Mouse (Mus musculus): ENCODE data around the gene Klhdc2. TPM values are rescaled to one million over a fixed set of nuclear protein-coding genes. Genes with fewer than 3 reads are reported as not detected.

The Klhdc2 gene
- polyA plus RNA-seq, 1 experiment from 2014 or later: 267 TPM

- no peak overlapping the region for H3K4me3 ChIP-seq (ENCODE audit: low read depth, low read length)
- no peak overlapping the region for H3K4me2 ChIP-seq (replicated peaks; ENCODE audit: low read depth, low read length)
- no peaks in the 10 kb centered on the region for H3K9me3 ChIP-seq (ENCODE audit: control insufficient read depth, low read length)
- H3K27ac ChIP-seq (ENCODE audit: low read depth, low read length): no peak overlapping the region
- WGBS: 78% methylated on average over 4 of the region's 4 CpGs
- no peak for DNase-seq (ENCODE audit: low spot score)
- 0 out of 2 replicates have a peak, but pooled peaks cover 4% of the 10 kb centered on the region for H3K4me1 ChIP-seq (replicated peaks; ENCODE audit: control insufficient read depth, insufficient read depth, low read length)
- no peaks in the 10 kb centered on the region for H3K36me3 ChIP-seq (ENCODE audit: control insufficient read depth, insufficient read depth, low read length)
- no peaks in the 10 kb centered on the region for H3K27me3 ChIP-seq (ENCODE audit: control insufficient read depth, insufficient read depth, low read length)
- ATAC-seq (ENCODE audit: low FRiP score): no peak
- H3K9ac ChIP-seq (ENCODE audit: low read depth, low read length): no peak overlapping the region
Measured at GRCm38 (mm10) chr12:69295651-69296050, 830 bp upstream of the Klhdc2 start.

- Histone ChIP-seq H3K27me3 (ENCODE audit: control insufficient read depth, insufficient read depth, low read length) (no peaks in the 10 kb centered on the region), H3K27ac (ENCODE audit: low read depth, low read length) (peak overlapping the region; percentile 96), H3K4me1 (replicated peaks; ENCODE audit: control insufficient read depth, insufficient read depth, low read length) (0 out of 2 replicates have a peak, but pooled peaks cover 4% of the 10 kb centered on the region), H3K4me2 (replicated peaks; ENCODE audit: low read depth, low read length) (peak overlapping the region; percentile 61), H3K4me3 (ENCODE audit: low read depth, low read length) (peak overlapping the region; percentile 96), H3K9me3 (ENCODE audit: control insufficient read depth, low read length) (no peaks in the 10 kb centered on the region), H3K36me3 (ENCODE audit: control insufficient read depth, insufficient read depth, low read length) (peaks cover 8% of the 10 kb centered on the region; the same call in 1 of the 2 replicates), H3K9ac (ENCODE audit: low read depth, low read length) (peak overlapping the region; percentile 98)
- no peak for DNase-seq (ENCODE audit: low spot score)
- WGBS: 24% methylated on average over 20 of the region's 20 CpGs
- no peak for ATAC-seq (ENCODE audit: low FRiP score)
Measured at GRCm38 (mm10) chr12:69297411-69298150, 1.1 kb downstream of the Klhdc2 start.

- no peaks in the 10 kb centered on the region for H3K9me3 ChIP-seq (ENCODE audit: control insufficient read depth, low read length)
- 0 out of 2 replicates have a peak, but pooled peaks cover 4% of the 10 kb centered on the region for H3K4me1 ChIP-seq (replicated peaks; ENCODE audit: control insufficient read depth, insufficient read depth, low read length)
- no peak overlapping the region for H3K27ac ChIP-seq (ENCODE audit: low read depth, low read length)
- DNase-seq (ENCODE audit: low spot score): no peak
- H3K9ac ChIP-seq (ENCODE audit: low read depth, low read length): no peak overlapping the region
- no peaks in the 10 kb centered on the region for H3K27me3 ChIP-seq (ENCODE audit: control insufficient read depth, insufficient read depth, low read length)
- H3K4me3 ChIP-seq (ENCODE audit: low read depth, low read length): peak overlapping the region; percentile 96
- no peak for ATAC-seq (ENCODE audit: low FRiP score)
- peak overlapping the region; percentile 61 for H3K4me2 ChIP-seq (replicated peaks; ENCODE audit: low read depth, low read length)
- 88% methylated on average over 4 of the region's 4 CpGs for WGBS
- H3K36me3 ChIP-seq (ENCODE audit: control insufficient read depth, insufficient read depth, low read length): peaks cover 8% of the 10 kb centered on the region; the same call in 1 of the 2 replicates
Measured at GRCm38 (mm10) chr12:69298281-69298680, 1.8 kb downstream of the Klhdc2 start.

- DNase-seq (ENCODE audit: low spot score): no peak
- Histone ChIP-seq H3K36me3 (ENCODE audit: control insufficient read depth, insufficient read depth, low read length) (peaks cover 8% of the 10 kb centered on the region; the same call in 1 of the 2 replicates), H3K9me3 (ENCODE audit: control insufficient read depth, low read length) (no peaks in the 10 kb centered on the region), H3K4me3 (ENCODE audit: low read depth, low read length) (no peak overlapping the region), H3K27me3 (ENCODE audit: control insufficient read depth, insufficient read depth, low read length) (no peaks in the 10 kb centered on the region), H3K4me1 (replicated peaks; ENCODE audit: control insufficient read depth, insufficient read depth, low read length) (0 out of 2 replicates have a peak, but pooled peaks cover 4% of the 10 kb centered on the region), H3K4me2 (replicated peaks; ENCODE audit: low read depth, low read length) (no peak overlapping the region), H3K9ac (ENCODE audit: low read depth, low read length) (no peak overlapping the region), H3K27ac (ENCODE audit: low read depth, low read length) (no peak overlapping the region)
- 73% methylated on average over 12 of the region's 12 CpGs for WGBS
- ATAC-seq (ENCODE audit: low FRiP score): no peak
Measured at GRCm38 (mm10) chr12:69299231-69299630, 2.8 kb downstream of the Klhdc2 start.

- H3K4me3 ChIP-seq (ENCODE audit: low read depth, low read length): no peak overlapping the region
- WGBS: 95% methylated on average over 3 of the region's 3 CpGs
Measured at GRCm38 (mm10) chr12:69299831-69300230, 3.4 kb downstream of the Klhdc2 start.

GRCm38 (mm10) chr12:69300391-69300790 is 3.9 kb downstream of the Klhdc2 start:
- peaks cover 12% of the 10 kb centered on the region for H3K36me3 ChIP-seq (ENCODE audit: control insufficient read depth, insufficient read depth, low read length)
- 0 out of 2 replicates have a peak, but pooled peaks cover 4% of the 10 kb centered on the region for H3K4me1 ChIP-seq (replicated peaks; ENCODE audit: control insufficient read depth, insufficient read depth, low read length)
- 83% methylated on average over 2 of the region's 2 CpGs for WGBS
- no peak overlapping the region for H3K4me2 ChIP-seq (replicated peaks; ENCODE audit: low read depth, low read length)
- ATAC-seq (ENCODE audit: low FRiP score) (no peak), DNase-seq (ENCODE audit: low spot score) (no peak)
- no peak overlapping the region for H3K4me3 ChIP-seq (ENCODE audit: low read depth, low read length)
- H3K27ac ChIP-seq (ENCODE audit: low read depth, low read length): no peak overlapping the region
- H3K9me3 ChIP-seq (ENCODE audit: control insufficient read depth, low read length): no peaks in the 10 kb centered on the region
- no peak overlapping the region for H3K9ac ChIP-seq (ENCODE audit: low read depth, low read length)
- H3K27me3 ChIP-seq (ENCODE audit: control insufficient read depth, insufficient read depth, low read length): no peaks in the 10 kb centered on the region

More at GRCm38 (mm10) chr12:69299831-69300230, 3.4 kb downstream of the Klhdc2 start:
- Histone ChIP-seq H3K27ac (ENCODE audit: low read depth, low read length) (no peak overlapping the region), H3K9me3 (ENCODE audit: control insufficient read depth, low read length) (no peaks in the 10 kb centered on the region), H3K27me3 (ENCODE audit: control insufficient read depth, insufficient read depth, low read length) (no peaks in the 10 kb centered on the region), H3K4me2 (replicated peaks; ENCODE audit: low read depth, low read length) (no peak overlapping the region), H3K9ac (ENCODE audit: low read depth, low read length) (no peak overlapping the region), H3K36me3 (ENCODE audit: control insufficient read depth, insufficient read depth, low read length) (peaks cover 8% of the 10 kb centered on the region; the same call in 1 of the 2 replicates), H3K4me1 (replicated peaks; ENCODE audit: control insufficient read depth, insufficient read depth, low read length) (0 out of 2 replicates have a peak, but pooled peaks cover 4% of the 10 kb centered on the region)
- no peak for ATAC-seq (ENCODE audit: low FRiP score)
- DNase-seq (ENCODE audit: low spot score): no peak

- 97% methylated on average over 12 of the region's 12 CpGs for WGBS
- H3K4me2 ChIP-seq (replicated peaks; ENCODE audit: low read depth, low read length): no peak overlapping the region
- peaks cover 16% of the 10 kb centered on the region for H3K36me3 ChIP-seq (ENCODE audit: control insufficient read depth, insufficient read depth, low read length)
- H3K4me3 ChIP-seq (ENCODE audit: low read depth, low read length): no peak overlapping the region
- no peaks in the 10 kb centered on the region for H3K27me3 ChIP-seq (ENCODE audit: control insufficient read depth, insufficient read depth, low read length)
- ATAC-seq (ENCODE audit: low FRiP score) (no peak), DNase-seq (ENCODE audit: low spot score) (no peak)
- H3K9me3 ChIP-seq (ENCODE audit: control insufficient read depth, low read length): no peaks in the 10 kb centered on the region
- 0 out of 2 replicates have a peak, but pooled peaks cover 4% of the 10 kb centered on the region for H3K4me1 ChIP-seq (replicated peaks; ENCODE audit: control insufficient read depth, insufficient read depth, low read length)
- no peak overlapping the region for H3K9ac ChIP-seq (ENCODE audit: low read depth, low read length)
- H3K27ac ChIP-seq (ENCODE audit: low read depth, low read length): no peak overlapping the region
Measured at GRCm38 (mm10) chr12:69302171-69302570, 5.7 kb downstream of the Klhdc2 start.

GRCm38 (mm10) chr12:69304051-69304450 is 7.6 kb downstream of the Klhdc2 start:
- Histone ChIP-seq H3K9me3 (ENCODE audit: control insufficient read depth, low read length) (no peaks in the 10 kb centered on the region), H3K4me3 (ENCODE audit: low read depth, low read length) (no peak overlapping the region), H3K9ac (ENCODE audit: low read depth, low read length) (no peak overlapping the region), H3K4me2 (replicated peaks; ENCODE audit: low read depth, low read length) (no peak overlapping the region), H3K4me1 (replicated peaks; ENCODE audit: control insufficient read depth, insufficient read depth, low read length) (no peaks in the 10 kb centered on the region), H3K36me3 (ENCODE audit: control insufficient read depth, insufficient read depth, low read length) (peaks cover 24% of the 10 kb centered on the region), H3K27ac (ENCODE audit: low read depth, low read length) (no peak overlapping the region), H3K27me3 (ENCODE audit: control insufficient read depth, insufficient read depth, low read length) (no peaks in the 10 kb centered on the region)
- ATAC-seq (ENCODE audit: low FRiP score) (no peak), DNase-seq (ENCODE audit: low spot score) (no peak)
- 94% methylated on average over 2 of the region's 2 CpGs for WGBS

GRCm38 (mm10) chr12:69306333-69306732 is 9.9 kb downstream of the Klhdc2 start:
- ATAC-seq (ENCODE audit: low FRiP score) (no peak), DNase-seq (ENCODE audit: low spot score) (no peak)
- Histone ChIP-seq H3K4me2 (replicated peaks; ENCODE audit: low read depth, low read length) (no peak overlapping the region), H3K4me1 (replicated peaks; ENCODE audit: control insufficient read depth, insufficient read depth, low read length) (no peaks in the 10 kb centered on the region), H3K27me3 (ENCODE audit: control insufficient read depth, insufficient read depth, low read length) (no peaks in the 10 kb centered on the region), H3K27ac (ENCODE audit: low read depth, low read length) (no peak overlapping the region), H3K9me3 (ENCODE audit: control insufficient read depth, low read length) (no peaks in the 10 kb centered on the region), H3K4me3 (ENCODE audit: low read depth, low read length) (no peak overlapping the region), H3K9ac (ENCODE audit: low read depth, low read length) (no peak overlapping the region), H3K36me3 (ENCODE audit: control insufficient read depth, insufficient read depth, low read length) (peaks cover 40% of the 10 kb centered on the region)
- 91% methylated on average over 7 of the region's 7 CpGs for WGBS
